Mouse (Mus musculus) spleen, adult 2 months (tissue): Measurements from ENCODE around the gene Nsf.

Experiments
- CTCF ChIP-seq: fragments of 200-500 bp; IDR thresholded peaks from 2 replicates; pipeline ENCODE4 v1.5.1; 2011; ENCODE audit warnings: mild to moderate bottlenecking, inconsistent platforms; ENCODE audit not compliant: insufficient read depth, insufficient read length, insufficient replicate concordance; ENCODE audit errors: extremely low read depth
- POLR2A ChIP-seq: fragments of 200-500 bp; IDR thresholded peaks from 2 replicates; pipeline ENCODE4 v1.6.1; 2011; ENCODE audit warnings: low read depth, low read length, inconsistent platforms

DNA sequence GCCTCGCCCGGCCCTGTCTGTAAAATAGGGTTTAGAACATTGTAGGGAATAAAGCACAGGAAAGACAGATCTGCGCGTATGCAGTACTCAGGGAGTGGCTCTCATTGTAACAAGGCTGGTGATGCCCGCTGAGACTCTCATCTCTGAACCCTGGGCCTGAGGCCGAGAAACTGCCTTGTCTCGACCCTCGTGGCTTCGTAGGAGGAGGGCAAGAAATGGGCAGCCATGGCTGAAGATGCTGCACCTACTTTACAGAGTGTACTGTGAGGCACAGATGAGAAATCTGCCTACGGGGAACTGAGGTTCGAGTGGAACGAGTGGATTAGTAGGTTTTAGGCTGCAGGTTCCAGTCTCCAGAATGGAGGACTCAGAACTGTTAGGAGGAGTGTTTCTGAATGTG lies 143.2 kb downstream of the Nsf start:
- TF ChIP-seq CTCF, result no peak
- TF ChIP-seq POLR2A, result no peak
